In genomic region chr4:141793282-141794151, GRCm38 (mm10) we compare ENCODE assay signal across 8 mouse cellular contexts. TPM values are rescaled to one million over a fixed set of nuclear protein-coding genes. Genes with fewer than 3 reads are reported as not detected.
A peak's percentile ranks its signal among the peaks of the same experiment; 100 is the strongest.
DNase-seq lines count a peak whose midpoint lies in the region; ATAC-seq and TF ChIP-seq lines count a peak whose summit lies in the region.

Casp9 (plus strand) TSS chr4:141793612.

- peak within 1 kb of the TSS; percentile 95 for H3K27ac ChIP-seq in heart, embryonic 11.5 days (ENCODE audit: low read depth, low read length)
- H3K27ac ChIP-seq in kidney, embryonic 16.5 days (ENCODE audit: low read length), result peak within 1 kb of the TSS; percentile 98
- H3K27ac ChIP-seq in liver, adult 2 months (replicated peaks; ENCODE audit: insufficient read depth, low read depth, low read length), result peak within 1 kb of the TSS; percentile 85

- H3K4me1 ChIP-seq in heart, embryonic 11.5 days (ENCODE audit: control insufficient read depth, insufficient read depth, low read length), result peaks cover 14% of the 10 kb centered on the region
- peaks cover 29% of the 10 kb centered on the region for H3K4me1 ChIP-seq in kidney, embryonic 16.5 days (ENCODE audit: insufficient read depth, low read length)
- peaks cover 31% of the 10 kb centered on the region for H3K4me1 ChIP-seq in liver, adult 2 months (ENCODE audit: control insufficient read depth, insufficient read depth, low read length)

- TF ChIP-seq CTCF in liver, adult 2 months (IDR thresholded peaks at IDR 0.05; ENCODE audit: low read depth, low read length), result no peak

- H3K27me3 ChIP-seq in heart, embryonic 11.5 days (ENCODE audit: control insufficient read depth, insufficient read depth, low read length), result no peaks in the 10 kb centered on the region
- H3K27me3 ChIP-seq in kidney, embryonic 16.5 days (ENCODE audit: insufficient read depth, low read length), result no peaks in the 10 kb centered on the region
- H3K27me3 ChIP-seq in liver, adult 2 months (ENCODE audit: control insufficient read depth, insufficient read depth, low read length), result no peaks in the 10 kb centered on the region
- no peaks in the 10 kb centered on the region for H3K27me3 ChIP-seq in myocyte (ENCODE audit: control insufficient read depth, insufficient read depth, insufficient read length)
- H3K27me3 ChIP-seq in splenic B cell, adult 2 months (ENCODE audit: control insufficient read depth, insufficient read depth, low read length, poor library complexity, severe bottlenecking), result no peaks in the 10 kb centered on the region

- peaks cover 5% of the 10 kb centered on the region for H3K36me3 ChIP-seq in heart, embryonic 11.5 days (ENCODE audit: control insufficient read depth, insufficient read depth, low read length)
- peaks cover 10% of the 10 kb centered on the region; the same call in 1 of the 2 replicates for H3K36me3 ChIP-seq in kidney, embryonic 16.5 days (ENCODE audit: insufficient read depth, low read length)
- H3K36me3 ChIP-seq in liver, adult 2 months (ENCODE audit: control insufficient read depth, insufficient read depth, low read length), result peaks cover 10% of the 10 kb centered on the region; the same call in 1 of the 2 replicates
- H3K36me3 ChIP-seq in myocyte (ENCODE audit: control insufficient read depth, insufficient read depth), result no peaks in the 10 kb centered on the region
- H3K36me3 ChIP-seq in splenic B cell, adult 2 months (ENCODE audit: control insufficient read depth, insufficient read depth, low read length, poor library complexity, severe bottlenecking), result peaks cover 4% of the 10 kb centered on the region

- peak; percentile 81 for ATAC-seq in erythroblast, adult 5-6 weeks (replicated peaks; ENCODE audit: low FRiP score, poor library complexity, severe bottlenecking)
- peak; percentile 89 for ATAC-seq in heart, embryonic 11.5 days (replicated peaks; ENCODE audit: insufficient number of reproducible peaks, low FRiP score, low TSS enrichment)
- peak; percentile 86 for ATAC-seq in kidney, embryonic 16.5 days (ENCODE audit: low FRiP score, low TSS enrichment)

- TF ChIP-seq POLR2A in liver, adult 2 months (IDR thresholded peaks at IDR 0.05; ENCODE audit: extremely low read depth, insufficient read depth, low read length), result peak; percentile 72
- peak; percentile 88 for TF ChIP-seq POLR2A in myocyte (IDR thresholded peaks at IDR 0.05; ENCODE audit: insufficient read length, low read depth)

- H3ac ChIP-seq in myocyte (ENCODE audit: control insufficient read depth, insufficient read length), result peak within 1 kb of the TSS; percentile 88

- peak within 1 kb of the TSS; percentile 74 for H3K4me3 ChIP-seq in heart, embryonic 11.5 days (ENCODE audit: low read depth, low read length)
- H3K4me3 ChIP-seq in kidney, embryonic 16.5 days (ENCODE audit: low read length), result peak within 1 kb of the TSS; percentile 78
- peak within 1 kb of the TSS; percentile 96 for H3K4me3 ChIP-seq in liver, adult 2 months (ENCODE audit: insufficient read depth, low read depth, low read length)
- peak within 1 kb of the TSS; percentile 46 for H3K4me3 ChIP-seq in myocyte

- under 1% methylated on average over 78 of the region's 80 CpGs for WGBS in heart, embryonic 11.5 days (ENCODE audit: insufficient replicate concordance)
- under 1% methylated on average over 71 of the region's 80 CpGs for WGBS in kidney, embryonic 16.5 days
- WGBS in liver, adult 2 months, result under 1% methylated on average over 77 of the region's 80 CpGs

- H3K79me2 ChIP-seq in liver, adult 2 months (ENCODE audit: control insufficient read depth, insufficient read depth, low read length), result peaks cover 12% of the 10 kb centered on the region
- H3K79me2 ChIP-seq in myocyte (ENCODE audit: control insufficient read depth, insufficient read depth), result peaks cover 14% of the 10 kb centered on the region

- H3K4me2 ChIP-seq in heart, embryonic 11.5 days, result peak within 1 kb of the TSS; percentile 63
- peak within 1 kb of the TSS; percentile 77 for H3K4me2 ChIP-seq in kidney, embryonic 16.5 days (replicated peaks; ENCODE audit: low read depth, low read length)
- peak within 1 kb of the TSS; percentile 74 for H3K4me2 ChIP-seq in myocyte (ENCODE audit: low read depth)

- peak within 1 kb of the TSS; percentile 80 for H3K9ac ChIP-seq in heart, embryonic 11.5 days (ENCODE audit: low read depth, low read length)
- peak within 1 kb of the TSS; percentile 80 for H3K9ac ChIP-seq in kidney, embryonic 16.5 days (replicated peaks; ENCODE audit: low read length)
- peak within 1 kb of the TSS; percentile 80 for H3K9ac ChIP-seq in liver, adult 2 months (ENCODE audit: low read depth, low read length)

- DNase-seq in B cell, adult 2 months, result peak; percentile 99
- peak; percentile 98 for DNase-seq in brain, adult 2 months (ENCODE audit: low read depth, low spot score)
- DNase-seq in liver, adult 2 months (ENCODE audit: extremely low read depth, low read depth, low spot score), result peak; percentile 88
- peak; percentile 98 for DNase-seq in splenic B cell, adult 2 months (ENCODE audit: low read depth, low spot score)

- no peaks in the 10 kb centered on the region for H3K9me3 ChIP-seq in heart, embryonic 11.5 days (replicated peaks; ENCODE audit: control insufficient read depth, low read length)
- H3K9me3 ChIP-seq in kidney, embryonic 16.5 days (ENCODE audit: low read length), result no peaks in the 10 kb centered on the region

TF ChIP-seq in myocyte, 11 proteins besides CTCF, POLR2A, EP300 and RAD21:
- TF ChIP-seq POLR2AphosphoS2 (IDR thresholded peaks at IDR 0.05; ENCODE audit: insufficient read length, low read depth) (peak; percentile 89), SRF (IDR thresholded peaks at IDR 0.05; ENCODE audit: control insufficient read depth, insufficient read length, low read depth) (peak; percentile 16), MYOG (IDR thresholded peaks at IDR 0.05; ENCODE audit: control insufficient read depth in 1 of 3, insufficient read depth in 1 of 3, insufficient read length in 2 of 3, low read depth in 2 of 3) (peak in 1 of 3 experiments; percentile 30), TCF3 (IDR thresholded peaks at IDR 0.05; ENCODE audit: insufficient read length, low read depth) (no peak)

RNA-seq across cellular contexts. Expression of gene Casp9, which starts in this region (rescaled TPM):
- total RNA-seq in erythroblast, adult 5-6 weeks (2015; ENCODE audit: low replicate concordance), result 4.4 and 10.0 TPM in 2 replicates
- 4.2 and 4.3 TPM in 2 replicates for total RNA-seq in erythroblast, adult 5-6 weeks (2017; ENCODE audit: low replicate concordance)
- 15.4 and 17.5 TPM in 2 replicates for polyA plus RNA-seq in heart, embryonic 11.5 days (2014; fragmentation: Nextera tagmentation; extraction: Ambion mirVana)
- polyA plus RNA-seq in kidney, embryonic 16.5 days (2015; fragmentation: Nextera tagmentation; extraction: Ambion mirVana), result 30.2 and 31.8 TPM in 2 replicates
- total RNA-seq in liver, adult 2 months (2014; rRNA removed), result 8.4 and 10.5 TPM in 2 replicates
- polyA plus RNA-seq in liver, adult 2 months (2012; rRNA removed), result 10.9 and 13.3 TPM in 2 replicates
- polyA plus RNA-seq in myocyte (2012; fragmentation: generic; extraction: Trizol), result 15.2 TPM

Comparison
In these comparisons a context has a peak if more than half of its experiments do, and no peak if none do; other contexts are left out.
1. Peak in every context shown above with its lines: DNase-seq, ATAC-seq, H3K4me3 ChIP-seq and H3K27ac ChIP-seq.
2. H3K4me3 ChIP-seq: peak in every context shown above with its lines; median percentile 96 in liver, adult 2 months; 78 in kidney, embryonic 16.5 days; 74 in heart, embryonic 11.5 days; 46 in myocyte.